Mouse (Mus musculus) megakaryocyte-erythroid progenitor cell, adult 5-6 weeks (primary cell): ENCODE measurements around the gene Card14. TPM values are rescaled to one million over a fixed set of nuclear protein-coding genes. Genes with fewer than 3 reads are reported as not detected.
"Not testable (repeated sequence)": the region's sequence is repeated elsewhere in the genome, so short reads cannot be mapped to it uniquely, and the experiment has no call there.

Source experiments
- ATAC-seq: replicated peaks from 2 replicates; pipeline ENCODE4 v1.8.0; 2016; ENCODE audit warnings: mild to moderate bottlenecking, inconsistent platforms; ENCODE audit not compliant: severe bottlenecking, poor library complexity, low FRiP score, low TSS enrichment
- total RNA-seq, 2 experiments: library from RNA; stranded (forward) in 1 of 2; stranded (reverse) in 1 of 2; fragments of 200-1000, 215-1000 nt in 1 of 2; fragments of >200 nt in 1 of 2; fragmentation: Nextera tagmentation in 1 of 2; gene quantifications; 2 replicates each; pipeline ENCODE4 v1.2.3; 2014 to 2017

The Card14 gene
- total RNA-seq (2014; fragmentation: Nextera tagmentation): not detected in 2 replicates
- total RNA-seq (2017): not detected in 2 replicates

GRCm38 (mm10) chr11:119307658-119307867 lies at the start of gene Card14:
Gene Card14, plus strand, starts transcription at chr11:119307768.
- ATAC-seq: no peak

DNA sequence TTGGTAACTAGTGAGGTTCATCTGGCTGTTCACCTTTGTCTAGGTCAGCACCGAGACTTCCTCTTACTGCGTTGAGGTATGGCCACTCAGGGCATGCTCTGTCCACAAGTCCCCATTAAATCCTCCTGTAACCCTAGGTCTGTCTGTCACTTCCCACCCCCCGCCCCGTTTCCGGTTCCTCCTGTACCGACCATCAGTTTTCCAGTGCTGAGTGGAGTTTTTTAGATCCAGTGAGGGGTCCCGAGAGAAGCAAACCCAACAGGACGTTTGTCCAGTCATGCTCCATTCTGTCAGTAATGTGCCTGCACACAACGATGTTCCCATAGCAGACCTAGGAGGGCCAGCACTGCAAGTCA lies 49.4 kb upstream of the Card14 start:
- no peak for ATAC-seq

GRCm38 (mm10) chr11:119258572-119259322 lies 48.8 kb upstream of the Card14 start:
- ATAC-seq: peak; percentile 74

GRCm38 (mm10) chr11:119259977-119260376 lies 47.6 kb upstream of the Card14 start:
- no peak for ATAC-seq

DNA sequence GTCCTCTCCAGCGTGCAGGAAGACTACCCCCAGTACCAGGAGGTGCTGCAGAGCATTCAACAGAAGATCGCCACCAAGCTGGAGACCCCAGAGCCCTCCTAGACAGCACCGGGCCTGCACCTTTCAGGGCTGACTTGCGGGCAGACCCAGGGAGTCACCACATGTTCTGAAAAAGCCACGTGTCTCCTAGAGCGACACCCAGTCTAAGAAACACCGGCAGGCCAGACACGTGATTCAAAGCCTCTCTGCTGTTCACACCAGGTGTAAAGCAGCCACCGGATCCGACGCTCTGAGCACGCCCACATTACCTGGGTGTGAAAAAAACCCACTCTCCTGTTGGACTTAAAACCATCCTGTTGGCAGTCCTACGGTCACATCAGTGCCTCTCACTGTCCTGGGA lies 43.2 kb upstream of the Card14 start:
- no peak for ATAC-seq

DNA sequence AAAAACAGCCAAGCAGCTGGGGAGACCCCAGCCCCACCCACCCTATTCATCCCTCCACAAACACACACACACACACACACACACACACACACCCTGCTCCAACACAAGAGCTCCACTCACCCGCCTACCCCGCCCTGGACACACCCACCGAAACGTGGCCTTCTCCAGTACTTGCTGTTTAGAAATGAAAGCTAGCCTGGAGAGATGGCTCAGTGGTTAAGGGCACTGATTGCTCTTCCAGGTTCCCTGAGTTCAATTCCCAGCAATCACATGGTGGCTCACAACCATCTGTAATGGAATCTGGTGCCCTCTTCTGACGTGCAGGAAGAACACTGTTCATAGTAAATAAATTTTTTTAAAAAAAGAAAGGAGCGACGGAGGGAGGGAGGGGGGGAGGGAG lies 41.8 kb upstream of the Card14 start:
- ATAC-seq: no peak

- ATAC-seq: peak; percentile 6; the same call in 1 of the 2 replicates
Measured at GRCm38 (mm10) chr11:119267241-119267674, 40.3 kb upstream of the Card14 start.

- peak; percentile 92 for ATAC-seq
Measured at GRCm38 (mm10) chr11:119267768-119268556, 39.6 kb upstream of the Card14 start, which contains the start of gene Gaa. Gene Gaa, plus strand, starts transcription at chr11:119267887.

DNA sequence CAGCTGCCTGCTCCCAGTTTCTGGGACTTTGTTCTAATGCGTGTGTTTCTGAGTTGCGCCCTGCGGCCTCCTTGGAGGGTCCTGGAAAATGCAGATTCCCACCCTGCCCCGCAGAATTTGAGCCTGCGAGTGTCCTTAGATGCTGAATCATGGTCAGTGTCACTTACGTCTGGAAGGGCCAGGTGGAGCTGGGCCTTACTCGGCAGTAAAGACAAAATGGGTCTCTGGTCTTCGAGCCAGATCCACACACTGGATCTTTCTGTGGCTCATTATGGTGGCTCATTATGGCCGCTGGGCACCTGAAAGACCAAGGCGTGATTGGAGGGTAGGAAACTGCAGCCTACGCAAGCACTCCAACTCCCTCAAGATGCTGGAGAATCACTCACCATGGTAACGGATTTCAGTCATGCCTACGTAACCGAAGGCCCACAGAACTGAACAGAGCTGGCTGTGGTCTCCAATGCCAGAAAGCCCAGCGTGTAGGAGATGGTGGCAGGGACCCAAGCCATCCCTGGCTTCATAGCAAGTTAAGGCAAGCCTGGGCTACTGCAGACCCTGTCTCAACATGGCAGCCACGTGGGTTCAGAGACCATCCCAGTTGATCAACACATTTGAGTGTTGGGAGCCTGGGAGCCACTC lies 38.9 kb upstream of the Card14 start:
- ATAC-seq: no peak

- ATAC-seq: not testable (repeated sequence)
Measured at GRCm38 (mm10) chr11:119272492-119272891, 35.1 kb upstream of the Card14 start.

DNA sequence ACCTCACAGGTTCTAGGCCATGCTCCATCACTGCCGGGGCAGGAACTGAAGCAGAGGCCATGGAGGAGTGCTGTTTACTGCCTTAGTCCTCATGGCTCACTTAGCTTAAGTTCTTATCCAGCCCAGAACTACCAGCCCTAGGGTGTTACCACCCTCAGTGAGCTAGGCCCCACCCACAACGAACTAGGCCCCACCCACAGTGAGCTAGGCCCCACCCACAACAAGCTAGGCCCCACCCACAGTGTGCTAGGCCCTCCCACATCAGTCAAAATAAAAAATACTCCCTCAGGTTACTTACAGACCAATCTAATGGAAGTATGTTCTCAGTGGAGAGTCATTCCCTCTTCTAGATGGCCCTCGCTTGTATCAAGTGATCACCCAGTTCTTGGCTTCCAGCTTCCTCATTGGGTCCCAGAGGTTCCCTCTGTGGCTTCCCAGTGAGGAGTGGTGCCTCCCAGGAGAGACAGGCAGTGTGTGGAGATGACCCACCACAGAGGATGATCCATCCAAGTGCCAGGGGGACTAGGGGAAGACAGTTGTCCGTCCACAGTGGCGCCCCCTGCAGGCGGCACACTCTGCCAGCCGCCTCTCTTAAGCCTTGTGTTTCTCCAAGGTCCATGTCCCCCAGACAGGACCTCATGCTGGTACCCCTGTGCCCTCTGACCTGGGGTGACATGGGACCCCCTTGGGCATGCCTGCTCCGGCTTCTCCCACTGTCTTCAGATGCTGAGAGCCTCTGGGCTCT lies 34.2 kb upstream of the Card14 start:
- ATAC-seq: peak; percentile 38

GRCm38 (mm10) chr11:119281030-119281429 lies 26.5 kb upstream of the Card14 start:
- ATAC-seq: no peak

DNA sequence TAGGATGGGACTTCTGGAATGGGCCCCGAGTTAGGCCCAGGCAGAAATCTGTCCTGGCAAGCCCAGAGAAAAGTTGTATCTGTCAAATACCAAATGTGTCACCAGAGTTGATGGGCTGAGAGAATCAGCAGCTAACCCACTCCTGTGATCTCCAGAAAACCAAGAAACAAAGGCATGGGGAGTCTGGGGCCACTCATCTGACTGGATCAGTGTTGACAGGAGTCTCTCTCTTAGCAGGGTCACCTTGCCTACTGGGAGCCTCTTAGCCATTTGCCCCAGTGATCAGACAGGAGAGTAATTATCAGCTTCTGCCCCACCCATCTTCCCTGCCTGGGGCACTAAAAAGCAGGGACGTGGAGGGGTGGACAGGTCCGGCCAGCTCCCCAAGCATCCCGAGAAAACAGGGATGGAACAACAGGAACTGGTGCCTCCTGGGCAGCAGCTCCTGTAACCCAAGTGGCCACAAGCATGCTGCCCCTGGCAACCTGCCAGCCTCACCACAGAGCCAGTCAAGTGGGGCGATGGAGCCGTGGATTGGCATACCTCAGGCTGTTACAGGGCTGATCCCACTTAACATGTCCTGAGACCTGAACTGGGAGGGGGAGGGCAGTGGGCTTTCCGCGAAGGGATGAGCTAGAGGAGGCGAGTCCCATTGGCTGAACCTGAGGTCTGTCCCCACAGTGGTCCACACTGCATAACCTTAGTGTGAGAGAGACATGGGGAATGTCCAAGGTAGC lies 21.6 kb upstream of the Card14 start:
- no peak; the same call in 1 of the 2 replicates for ATAC-seq

GRCm38 (mm10) chr11:119287207-119287992 lies 20.2 kb upstream of the Card14 start:
- ATAC-seq: no peak

DNA sequence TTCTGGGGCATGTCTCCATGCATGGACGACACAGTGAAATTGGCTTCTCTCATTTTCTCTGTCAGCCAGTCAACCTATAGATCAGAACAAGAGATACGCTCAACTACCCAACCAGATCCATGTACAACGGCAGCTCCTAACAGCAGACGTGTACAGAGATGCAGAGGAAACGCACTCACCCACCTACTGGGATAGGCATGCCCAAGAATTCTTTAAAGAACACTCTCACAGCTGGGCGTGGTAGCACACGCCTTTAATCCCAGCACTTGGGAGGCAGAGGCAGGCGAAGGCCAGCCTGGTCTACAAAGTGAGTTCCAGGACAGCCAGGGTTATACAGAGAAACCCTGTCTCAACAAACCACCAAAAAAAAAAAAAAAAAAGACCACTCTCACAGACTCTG lies 14.7 kb upstream of the Card14 start:
- not testable (repeated sequence) for ATAC-seq

DNA sequence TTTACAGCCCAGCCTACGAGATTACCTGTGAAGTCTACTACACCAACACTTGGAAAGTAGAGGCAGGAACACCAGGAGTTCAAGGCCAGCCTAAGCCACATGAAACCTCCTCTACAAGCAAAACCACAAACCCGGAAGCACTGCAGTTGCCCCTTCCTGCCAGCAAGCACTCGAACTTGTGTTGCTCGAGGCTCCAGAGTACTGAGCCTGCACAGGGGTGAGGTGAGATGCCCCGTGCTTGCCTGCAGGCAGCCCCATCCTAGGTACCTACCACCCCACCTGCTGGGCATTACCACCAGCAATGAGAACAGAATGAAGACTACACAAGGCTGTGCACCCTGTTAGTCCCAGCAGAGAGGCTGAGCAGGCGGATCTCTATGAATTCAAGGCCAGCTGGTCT lies 9.6 kb upstream of the Card14 start:
- no peak for ATAC-seq

GRCm38 (mm10) chr11:119298917-119299316 lies 8.7 kb upstream of the Card14 start:
- no peak for ATAC-seq
